Mouse (Mus musculus) WW6 (cell line): ENCODE measurements around the gene Med25.

Experiments used
- DNase-seq: peaks from one replicate; pipeline ENCODE4 v3.0.0-alpha.2; 2013; ENCODE audit warnings: low read depth, low spot score

Med25 gene

DNA sequence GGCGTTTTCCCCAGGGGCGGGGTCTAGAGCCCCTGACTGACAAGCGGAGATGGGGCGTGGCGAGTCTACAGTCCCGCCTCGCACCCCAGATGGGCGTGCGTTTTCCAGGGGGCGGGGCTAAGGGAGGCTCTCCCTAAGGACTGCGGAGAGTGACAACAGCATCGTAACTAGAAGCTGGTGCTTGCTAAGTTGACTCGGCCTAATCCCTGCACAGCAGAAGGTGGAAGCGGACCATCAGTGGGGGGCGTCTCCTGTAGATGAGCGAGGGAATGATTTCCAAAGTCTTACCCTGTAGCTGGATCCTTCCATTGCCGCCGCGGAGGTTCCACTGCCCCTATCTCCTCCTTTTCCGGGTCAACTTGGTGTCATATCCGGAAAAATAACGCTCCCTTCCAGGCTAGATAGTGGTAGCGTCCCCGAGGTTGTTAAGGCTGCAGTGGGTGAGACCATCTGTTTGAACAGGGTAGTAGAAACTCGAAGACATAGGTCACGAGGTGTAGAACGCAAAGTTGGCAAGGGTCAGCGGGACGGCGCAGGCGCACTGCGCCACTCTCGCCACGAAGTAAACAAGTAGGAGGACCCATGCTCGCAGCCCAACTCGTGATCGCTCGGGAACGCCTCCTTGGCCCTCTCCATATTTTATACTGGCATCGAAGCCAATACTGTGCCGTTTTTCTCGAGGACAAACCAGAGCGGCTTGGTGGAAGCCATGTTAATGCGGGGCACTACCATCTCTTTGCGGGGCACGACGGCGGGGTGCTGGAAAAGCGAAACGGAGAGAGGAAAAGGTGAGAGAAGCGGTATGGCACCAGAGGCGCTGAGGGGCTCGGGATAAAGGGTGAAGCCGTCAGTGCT is 43.7 kb downstream of the Med25 start, which contains the start of the genes Akt1s1 and Tbc1d17:
Akt1s1 (plus strand) TSS at position 431 of the 855 bp plus-strand sequence.
Tbc1d17 (minus strand) TSS at position 519 of the 855 bp plus-strand sequence.
- DNase-seq = peak; percentile 97

GRCm38 (mm10) chr7:44847772-44848171 is 44.7 kb downstream of the Med25 start:
- no peak for DNase-seq

GRCm38 (mm10) chr7:44846804-44847203 is 45.7 kb downstream of the Med25 start:
- no peak for DNase-seq

DNA sequence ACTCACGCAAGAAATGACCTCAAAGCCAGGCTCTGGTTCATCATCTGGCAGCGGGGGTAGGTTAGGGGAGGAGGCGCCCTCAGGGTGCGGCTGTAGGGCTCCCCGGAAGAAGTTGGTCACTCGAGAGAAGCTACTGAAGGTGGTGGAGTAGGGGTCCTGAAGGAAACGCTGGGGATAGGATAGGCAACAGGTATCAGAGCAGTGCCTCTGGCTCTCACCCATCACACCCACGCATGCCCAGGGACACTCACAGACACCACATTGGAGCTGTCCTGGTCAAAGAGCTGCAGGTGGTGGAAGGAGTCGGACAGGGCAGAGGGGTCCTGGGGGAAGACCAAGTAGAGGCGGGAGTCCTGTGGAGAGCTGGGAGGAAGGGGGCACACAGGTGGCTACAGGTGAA is 47.5 kb downstream of the Med25 start:
- no peak for DNase-seq

DNA sequence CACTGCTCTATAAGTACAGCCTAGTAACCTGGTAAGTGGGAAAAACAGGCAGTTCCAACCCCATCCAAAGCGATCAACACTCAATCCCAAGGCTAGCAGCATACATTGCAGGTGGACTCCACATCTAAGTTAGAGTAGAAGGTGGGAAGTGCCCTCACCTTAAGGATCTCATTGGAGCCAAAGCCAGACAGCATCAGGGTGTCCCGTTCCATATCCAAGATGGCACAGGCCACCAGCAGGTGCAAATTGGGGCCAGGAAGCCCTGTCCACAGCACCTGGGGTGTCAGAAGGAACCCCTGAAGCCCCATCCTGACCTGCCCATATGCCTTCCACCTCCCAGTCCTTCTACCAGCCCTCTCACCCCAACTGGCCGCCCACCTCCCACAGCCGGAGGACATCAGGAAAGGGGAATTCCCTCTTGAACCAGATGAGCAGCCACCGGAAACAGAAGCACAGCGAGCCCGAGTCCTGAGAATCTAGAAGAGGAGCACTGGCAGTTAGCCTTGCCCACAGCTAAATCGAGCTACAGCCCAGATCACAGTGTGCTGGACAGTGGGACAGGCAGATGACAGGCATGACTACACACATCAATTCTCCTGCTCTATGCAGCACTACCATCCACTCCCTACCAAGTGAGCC is 50.6 kb downstream of the Med25 start:
- no peak for DNase-seq

- no peak for DNase-seq
These were observed 52.1 kb downstream of the Med25 start for GRCm38 (mm10) chr7:44840426-44840825.

GRCm38 (mm10) chr7:44839491-44840191 is 52.9 kb downstream of the Med25 start:
- DNase-seq = no peak

DNA sequence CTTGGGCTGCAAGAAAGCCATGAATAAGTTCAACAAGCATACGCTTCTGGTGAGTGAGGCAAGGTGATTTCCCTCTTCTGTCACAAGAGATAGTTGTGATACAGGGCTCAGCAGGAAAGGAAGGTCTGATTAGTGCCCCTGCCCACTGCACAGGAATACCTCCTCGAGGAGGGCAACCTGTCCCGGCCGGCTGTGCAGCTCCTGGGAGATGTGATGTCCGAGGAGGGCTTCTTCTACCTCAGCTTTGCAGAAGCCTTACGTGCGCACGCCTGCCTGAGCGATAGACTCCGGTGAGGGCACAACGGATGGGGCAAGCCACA is 53.4 kb downstream of the Med25 start:
- no peak for DNase-seq

DNA sequence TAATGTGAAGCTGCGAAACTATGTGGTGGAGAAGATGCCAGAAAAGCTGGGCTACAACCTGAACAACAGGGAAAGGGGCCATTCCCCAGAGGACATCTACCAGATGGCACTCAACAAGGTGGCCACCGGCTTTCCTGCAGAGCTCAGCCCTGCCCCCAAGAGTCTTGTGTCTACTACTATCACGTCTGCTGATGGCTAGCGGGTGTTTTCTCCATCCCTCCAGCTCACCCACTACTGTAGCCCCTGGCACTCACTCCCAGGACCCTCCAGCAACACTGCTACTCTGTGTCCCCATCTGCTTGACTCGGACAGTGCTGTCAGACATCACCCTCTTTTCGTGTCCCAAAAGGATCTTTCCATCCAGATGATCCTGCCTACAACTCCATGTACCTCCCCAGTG is 54.4 kb downstream of the Med25 start:
- no peak for DNase-seq

DNA sequence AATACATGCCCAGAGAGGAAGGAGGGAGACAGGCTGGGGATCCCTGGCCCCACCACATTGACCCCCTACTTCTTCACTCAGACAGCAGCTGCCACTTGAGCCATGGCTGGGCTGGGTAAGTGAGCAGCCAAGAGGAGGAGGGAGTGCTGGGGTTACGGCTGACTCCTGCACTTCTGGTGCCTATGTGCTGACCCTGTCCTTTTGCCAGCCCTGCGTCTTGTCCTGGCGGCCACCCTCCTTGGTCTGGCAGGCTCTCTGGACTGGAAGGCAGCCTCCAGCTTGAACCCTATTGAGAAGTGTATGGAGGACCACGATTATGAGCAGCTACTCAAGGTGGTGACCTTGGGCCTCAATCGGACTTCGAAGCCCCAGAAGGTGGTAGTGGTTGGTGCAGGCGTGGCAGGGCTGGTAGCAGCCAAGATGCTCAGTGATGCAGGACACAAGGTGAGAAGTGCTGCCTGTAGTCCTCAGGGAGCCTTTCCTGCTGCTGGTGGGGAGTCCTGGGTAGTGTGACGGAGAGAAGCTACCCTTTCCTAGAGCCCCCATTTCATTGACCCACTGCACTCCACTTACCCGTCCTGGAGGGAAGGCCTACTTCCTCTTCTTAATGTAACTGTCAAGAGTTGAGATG is 56.0 kb downstream of the Med25 start:
- DNase-seq = no peak

GRCm38 (mm10) chr7:44836016-44836404 is 56.5 kb downstream of the Med25 start:
- DNase-seq = no peak

DNA sequence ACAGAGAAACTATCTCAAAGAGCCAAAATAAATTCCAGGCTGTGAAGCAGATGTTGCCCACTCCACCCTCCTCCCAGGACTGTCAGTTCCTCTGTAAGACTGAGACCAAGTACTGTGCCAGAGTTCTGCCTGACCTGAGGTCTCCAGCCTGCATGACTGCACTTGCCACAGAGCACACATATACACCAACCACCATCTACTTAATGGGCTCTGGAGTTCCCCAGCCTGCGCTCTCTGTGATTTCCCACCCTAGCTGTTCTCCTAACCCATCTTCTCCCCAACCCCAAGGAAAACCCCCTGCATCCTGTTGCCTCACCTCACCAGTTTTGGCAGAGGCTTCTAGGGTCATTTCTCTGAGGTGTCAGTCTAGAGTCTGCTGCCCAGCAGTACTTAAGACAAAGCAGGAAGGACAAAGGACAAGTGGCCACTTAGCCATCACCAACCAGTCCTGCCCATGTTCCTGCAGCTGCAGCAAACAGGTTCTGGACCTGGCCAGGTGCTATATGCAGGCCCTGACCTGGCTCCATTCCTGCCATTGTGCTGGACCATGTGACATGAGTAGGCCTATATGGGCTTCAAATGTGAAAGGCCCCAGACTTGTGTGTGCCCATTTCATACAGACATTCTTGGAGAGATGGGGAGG is 57.0 kb downstream of the Med25 start:
- no peak for DNase-seq

GRCm38 (mm10) chr7:44832763-44833162 is 59.7 kb downstream of the Med25 start:
- DNase-seq = no peak

GRCm38 (mm10) chr7:44828706-44829105 is 63.8 kb downstream of the Med25 start:
- DNase-seq = no peak

DNA sequence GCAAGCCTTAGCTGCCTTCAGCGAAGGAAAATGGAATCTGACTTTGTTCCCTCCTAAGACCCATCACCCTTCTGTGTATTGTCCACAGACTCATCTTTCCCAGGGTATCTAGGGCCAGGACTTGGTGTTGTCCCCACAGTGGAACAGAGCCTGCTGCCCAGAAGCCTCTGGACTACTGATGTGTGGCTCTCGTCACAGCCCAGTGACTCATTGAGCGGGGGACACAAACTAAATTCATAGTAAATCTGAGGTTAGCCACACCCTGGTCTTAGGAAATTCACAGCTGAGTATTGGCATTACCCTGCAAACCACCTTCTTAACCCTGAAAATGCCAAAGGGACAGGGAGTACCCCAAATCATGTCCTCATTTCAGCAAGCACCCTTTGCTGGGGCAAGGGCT is 65.7 kb downstream of the Med25 start:
- no peak for DNase-seq
